In genomic region chr17:35274770-35275169, GRCm38 (mm10) we compare ENCODE assay signal across 8 mouse cellular contexts. TPM values are rescaled to one million over a fixed set of nuclear protein-coding genes. Genes with fewer than 3 reads are reported as not detected.
DNase-seq lines count a peak whose midpoint lies in the region; ATAC-seq lines count a peak whose summit lies in the region.

No protein-coding gene starts in this region.

- peak; percentile 66 for ATAC-seq in forebrain, embryonic 16.5 days
- ATAC-seq in hindbrain, embryonic 12.5 days (ENCODE audit: low FRiP score): peak; percentile 52; the same call in 1 of the 2 replicates

- H3K9ac ChIP-seq in forebrain, embryonic 16.5 days (replicated peaks; ENCODE audit: low read depth, low read length): no peak overlapping the region
- H3K9ac ChIP-seq in hindbrain, embryonic 12.5 days: no peak overlapping the region

- H3K4me3 ChIP-seq in forebrain, embryonic 16.5 days (replicated peaks; ENCODE audit: low read length): no peak overlapping the region
- no peak overlapping the region for H3K4me3 ChIP-seq in hindbrain, embryonic 12.5 days

- whole genome bisulfite sequencing in forebrain, embryonic 16.5 days: 7% methylated on average over 11 of the region's 11 CpGs
- 4% methylated on average over 11 of the region's 11 CpGs for WGBS in hindbrain, embryonic 12.5 days

- H3K27ac ChIP-seq in forebrain, embryonic 16.5 days (ENCODE audit: low read length): no peak overlapping the region
- no peak overlapping the region for H3K27ac ChIP-seq in hindbrain, embryonic 12.5 days

- no peaks in the 10 kb centered on the region for H3K9me3 ChIP-seq in forebrain, embryonic 16.5 days (ENCODE audit: control insufficient read depth, low read length)
- 0 out of 2 replicates have a peak, but pooled peaks cover 3% of the 10 kb centered on the region for H3K9me3 ChIP-seq in hindbrain, embryonic 12.5 days (replicated peaks)

- no peaks in the 10 kb centered on the region for H3K36me3 ChIP-seq in forebrain, embryonic 16.5 days (ENCODE audit: control insufficient read depth, insufficient read depth)
- H3K36me3 ChIP-seq in hindbrain, embryonic 12.5 days: no peaks in the 10 kb centered on the region

- peak; percentile 88 for DNase-seq in MN1 (ENCODE audit: low spot score)
- peak; percentile 81 to 91 for DNase-seq in cerebellum, adult 18-20 months
- DNase-seq in layer of hippocampus, postnatal 14 days (ENCODE audit: low spot score in 2 of 2): peak; percentile 83 to 85
- DNase-seq in lung, postnatal 25 days (ENCODE audit: low spot score): peak; percentile 89
- peak; percentile 60 for DNase-seq in retina, adult 2 months (ENCODE audit: low read depth, low spot score)
- peak; percentile 87 for DNase-seq in thymus, postnatal 25 days

- no peak overlapping the region for H3K4me2 ChIP-seq in forebrain, embryonic 16.5 days (ENCODE audit: low read length)
- H3K4me2 ChIP-seq in hindbrain, embryonic 12.5 days (replicated peaks): no peak overlapping the region

- no peaks in the 10 kb centered on the region for H3K27me3 ChIP-seq in forebrain, embryonic 16.5 days (replicated peaks; ENCODE audit: control insufficient read depth, insufficient read depth, low read length)
- H3K27me3 ChIP-seq in hindbrain, embryonic 12.5 days: peaks cover 24% of the 10 kb centered on the region

- H3K4me1 ChIP-seq in forebrain, embryonic 16.5 days (replicated peaks; ENCODE audit: control insufficient read depth, insufficient read depth, low read length): no peaks in the 10 kb centered on the region
- no peaks in the 10 kb centered on the region for H3K4me1 ChIP-seq in hindbrain, embryonic 12.5 days

RNA-seq across cellular contexts. Expression of gene H2-D1, which starts 12.2 kb away (rescaled TPM):
- 48.1 and 65.7 TPM in 2 replicates for polyA plus RNA-seq in forebrain, embryonic 16.5 days (2015; fragmentation: Nextera tagmentation; extraction: Ambion mirVana)
- polyA plus RNA-seq in hindbrain, embryonic 12.5 days (2016; fragmentation: Nextera tagmentation; extraction: Ambion mirVana): 38.6 and 46.0 TPM in 2 replicates
- 10 to 100 TPM; 14.5 to 14.8 TPM for total RNA-seq in layer of hippocampus, postnatal 14 days (2021)

RNA-seq across cellular contexts. Expression of gene Ddx39b, which starts 33.2 kb away (rescaled TPM):
- 466 and 471 TPM in 2 replicates for polyA plus RNA-seq in forebrain, embryonic 16.5 days (2015; fragmentation: Nextera tagmentation; extraction: Ambion mirVana)
- 480 and 488 TPM in 2 replicates for polyA plus RNA-seq in hindbrain, embryonic 12.5 days (2016; fragmentation: Nextera tagmentation; extraction: Ambion mirVana)
- 100 to 1,000 TPM; 234 to 244 TPM for total RNA-seq in layer of hippocampus, postnatal 14 days (2021)

RNA-seq across cellular contexts. Expression of gene Nfkbil1, which starts 39.2 kb away (rescaled TPM):
- 9.5 and 10.7 TPM in 2 replicates for polyA plus RNA-seq in forebrain, embryonic 16.5 days (2015; fragmentation: Nextera tagmentation; extraction: Ambion mirVana)
- polyA plus RNA-seq in hindbrain, embryonic 12.5 days (2016; fragmentation: Nextera tagmentation; extraction: Ambion mirVana): 12.1 and 12.2 TPM in 2 replicates
- total RNA-seq in layer of hippocampus, postnatal 14 days (2021): 10 to 100 TPM; 13.2 to 14.5 TPM

RNA-seq across cellular contexts. Expression of gene Atp6v1g2, which starts 41.3 kb away (rescaled TPM):
- polyA plus RNA-seq in forebrain, embryonic 16.5 days (2015; fragmentation: Nextera tagmentation; extraction: Ambion mirVana): 46.2 and 64.8 TPM in 2 replicates
- 21.1 and 23.0 TPM in 2 replicates for polyA plus RNA-seq in hindbrain, embryonic 12.5 days (2016; fragmentation: Nextera tagmentation; extraction: Ambion mirVana)
- 100 to 1,000 TPM; 485 to 488 TPM for total RNA-seq in layer of hippocampus, postnatal 14 days (2021)

RNA-seq across cellular contexts. Expression of gene H2-Q1, which starts 45.4 kb away (rescaled TPM):
- polyA plus RNA-seq in forebrain, embryonic 16.5 days (2015; fragmentation: Nextera tagmentation; extraction: Ambion mirVana): 0.43 and 0.47 TPM in 2 replicates
- polyA plus RNA-seq in hindbrain, embryonic 12.5 days (2016; fragmentation: Nextera tagmentation; extraction: Ambion mirVana): 0.12 TPM in 1 of 2 replicates, not detected in the other
- total RNA-seq in layer of hippocampus, postnatal 14 days (2021): under 1 TPM; 0.21 to 0.25 TPM
